Mouse (Mus musculus) stomach, postnatal 0 days (tissue): ENCODE results near the gene Lcmt2.

Experiments
- CTCF ChIP-seq: IDR thresholded peaks from 2 replicates; pipeline ENCODE4 v1.5.1; 2016; ENCODE audit warnings: antibody characterized with exemption, low read depth, mild to moderate bottlenecking, moderate library complexity
- EP300 ChIP-seq: optimal IDR thresholded peaks from 2 replicates; pipeline ENCODE3; 2016; ENCODE audit warnings: antibody characterized with exemption

- TF ChIP-seq CTCF (no peak), EP300 (no peak)
Measured at GRCm38 (mm10) chr2:121127536-121127935, 12.9 kb downstream of the Lcmt2 start.
